Mouse (Mus musculus): ENCODE measurements around the gene Dnaic2.

DNA sequence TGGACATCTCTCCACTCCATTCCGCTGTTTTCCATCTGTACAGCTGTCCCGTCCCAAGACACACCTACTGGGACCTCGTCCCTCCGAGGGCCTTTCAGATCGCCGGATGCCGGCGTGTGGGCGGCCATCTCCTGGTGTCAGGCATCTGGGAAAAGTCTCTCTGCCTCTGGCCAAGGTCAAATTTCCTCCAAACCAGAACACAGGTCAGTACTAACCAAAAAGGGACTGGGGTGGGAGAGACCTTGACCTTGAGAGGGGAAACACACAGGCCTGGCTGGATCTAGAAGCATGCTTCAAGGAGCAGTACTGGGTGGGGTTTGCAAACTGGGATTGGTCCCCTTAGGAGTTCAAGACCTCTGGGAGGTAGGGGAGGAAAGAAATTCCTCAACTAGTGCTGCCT is 62.5 kb downstream of the Dnaic2 start:
- TF ChIP-seq CTCF (IDR thresholded peaks at IDR 0.05; ENCODE audit: borderline replicate concordance, insufficient read depth, low read depth, low read length) (no peak), POLR2A (IDR thresholded peaks at IDR 0.05; ENCODE audit: borderline replicate concordance, insufficient read depth, low read length) (no peak)

All from cerebellum, adult 2 months (tissue).